Mouse (Mus musculus): Measurements from ENCODE around the gene Fance.

GRCm38 (mm10) chr17:28272837-28273236 lies 40.5 kb upstream of the Fance start:
- no peak for TF ChIP-seq POLR2A (IDR thresholded peaks at IDR 0.05; ENCODE audit: control insufficient read depth, extremely low read depth, insufficient read depth, low read length, poor library complexity)
- TF ChIP-seq CTCF (IDR thresholded peaks at IDR 0.05; ENCODE audit: borderline replicate concordance, control insufficient read depth, extremely low read depth, insufficient read depth, low read length, poor library complexity), result no peak

Measured in thymus, adult 2 months (tissue).